Comparison of ENCODE assay signal across 9 mouse cellular contexts in the genomic region with DNA sequence TGATC. TPM values are rescaled to one million over a fixed set of nuclear protein-coding genes. Genes with fewer than 3 reads are reported as not detected.
DNase-seq lines count a peak whose midpoint lies in the region; ATAC-seq and TF ChIP-seq lines count a peak whose summit lies in the region.
"Had no signal": no experiment of that assay in that cellular context is flagged by ENCODE, and none has a peak within 500 bp of the region (broad histone marks: within the 10 kb centered on the region; RNA-seq: fewer than 3 reads in every experiment).

TSS of gene Pagr1b (minus strand) at position 4 of the 5 bp plus-strand sequence.

- peak within 1 kb of the TSS; percentile 63 for H3K9ac ChIP-seq in heart, postnatal 0 days (replicated peaks; ENCODE audit: low read depth, low read length)
- H3K9ac ChIP-seq in hindbrain, embryonic 13.5 days: peak within 1 kb of the TSS; percentile 92
- H3K9ac ChIP-seq in midbrain, embryonic 13.5 days (replicated peaks): peak within 1 kb of the TSS; percentile 93

- no peak for TF ChIP-seq POLR2A in bone marrow, adult 2 months (IDR thresholded peaks at IDR 0.05; ENCODE audit: borderline replicate concordance, control insufficient read depth, low read depth, low read length)

- TF ChIP-seq CTCF in heart, postnatal 0 days (IDR thresholded peaks at IDR 0.05; ENCODE audit: low read depth): no peak
- TF ChIP-seq CTCF in bone marrow, adult 2 months (IDR thresholded peaks at IDR 0.05; ENCODE audit: control insufficient read depth, insufficient read depth, low read length): no peak

- DNase-seq in heart, postnatal 0 days (ENCODE audit: low spot score): no peak
- DNase-seq in heart, adult 18-20 months: no peak
- no peak for DNase-seq in urinary bladder, postnatal 14 days (ENCODE audit: low spot score)
- DNase-seq in layer of hippocampus, postnatal 10 days (ENCODE audit: low spot score in 2 of 2): no peak
- DNase-seq in ovary, postnatal 14 days (ENCODE audit: low spot score): no peak

- H3K9me3 ChIP-seq in heart, postnatal 0 days (replicated peaks; ENCODE audit: control insufficient read depth, low read length): no peaks in the 10 kb centered on the region
- no peaks in the 10 kb centered on the region for H3K9me3 ChIP-seq in hindbrain, embryonic 13.5 days
- no peaks in the 10 kb centered on the region for H3K9me3 ChIP-seq in midbrain, embryonic 13.5 days

- H3K4me3 ChIP-seq in heart, postnatal 0 days (ENCODE audit: low read depth, low read length): peak within 1 kb of the TSS; percentile 53
- H3K4me3 ChIP-seq in bone marrow, adult 2 months (replicated peaks; ENCODE audit: control insufficient read depth, low read depth, low read length): peak within 1 kb of the TSS; percentile 87
- H3K4me3 ChIP-seq in hindbrain, embryonic 13.5 days: peak within 1 kb of the TSS; percentile 65
- peak within 1 kb of the TSS; percentile 80 for H3K4me3 ChIP-seq in midbrain, embryonic 13.5 days (replicated peaks)

- H3K27me3 ChIP-seq in heart, postnatal 0 days (ENCODE audit: control insufficient read depth, insufficient read depth, low read length): no peaks in the 10 kb centered on the region
- H3K27me3 ChIP-seq in hindbrain, embryonic 13.5 days: no peaks in the 10 kb centered on the region
- no peaks in the 10 kb centered on the region for H3K27me3 ChIP-seq in midbrain, embryonic 13.5 days
- H3K27me3 ChIP-seq: Patski had no signal

- no peak for ATAC-seq in heart, postnatal 0 days (ENCODE audit: insufficient read depth, low read depth)
- no peak for ATAC-seq in hindbrain, embryonic 13.5 days (ENCODE audit: low FRiP score)
- ATAC-seq in midbrain, embryonic 13.5 days: no peak

- TF ChIP-seq EP300 in heart, postnatal 0 days (IDR thresholded peaks at IDR 0.05; ENCODE audit: low read depth): no peak

- 0 out of 2 replicates have a peak, but pooled peaks cover 10% of the 10 kb centered on the region for H3K36me3 ChIP-seq in heart, postnatal 0 days (replicated peaks; ENCODE audit: control insufficient read depth, insufficient read depth, low read length)
- peaks cover 38% of the 10 kb centered on the region for H3K36me3 ChIP-seq in hindbrain, embryonic 13.5 days
- H3K36me3 ChIP-seq in midbrain, embryonic 13.5 days: peaks cover 36% of the 10 kb centered on the region

- peak within 1 kb of the TSS; percentile 88 for H3K27ac ChIP-seq in heart, postnatal 0 days (ENCODE audit: low read depth)
- H3K27ac ChIP-seq in bone marrow, adult 2 months (ENCODE audit: control insufficient read depth, insufficient read depth, low read depth, low read length, poor library complexity): peak within 1 kb of the TSS; percentile 96
- H3K27ac ChIP-seq in hindbrain, embryonic 13.5 days: peak within 1 kb of the TSS; percentile 98
- H3K27ac ChIP-seq in midbrain, embryonic 13.5 days: peak within 1 kb of the TSS; percentile 98

- H3K4me2 ChIP-seq in heart, postnatal 0 days (ENCODE audit: low read depth, low read length): peak within 1 kb of the TSS; percentile 89
- H3K4me2 ChIP-seq in hindbrain, embryonic 13.5 days: peak within 1 kb of the TSS; percentile 93
- peak within 1 kb of the TSS; percentile 89 for H3K4me2 ChIP-seq in midbrain, embryonic 13.5 days (replicated peaks)

- H3K4me1 ChIP-seq in heart, postnatal 0 days (ENCODE audit: control insufficient read depth, insufficient read depth): peaks cover 23% of the 10 kb centered on the region
- H3K4me1 ChIP-seq in bone marrow, adult 2 months (ENCODE audit: control insufficient read depth, insufficient read depth, low read length): peaks cover 5% of the 10 kb centered on the region; the same call in 1 of the 2 replicates
- peaks cover 70% of the 10 kb centered on the region for H3K4me1 ChIP-seq in hindbrain, embryonic 13.5 days (replicated peaks)
- peaks cover 67% of the 10 kb centered on the region for H3K4me1 ChIP-seq in midbrain, embryonic 13.5 days (replicated peaks)

RNA-seq across cellular contexts. Expression of gene Pagr1b, which starts in this region (rescaled TPM):
- total RNA-seq in heart, postnatal 0 days (2014; rRNA removed; ENCODE audit: low replicate concordance): not detected in 2 replicates
- polyA plus RNA-seq in heart, postnatal 0 days (2015; fragmentation: Nextera tagmentation; extraction: Ambion mirVana): not detected in 2 replicates
- not detected for total RNA-seq in heart, adult 18-20 months (2021)
- polyA plus RNA-seq in bone marrow, adult 2 months (2011; ENCODE audit: insufficient read depth, insufficient read length, low replicate concordance, missing spikeins): not detected in 2 replicates
- polyA plus RNA-seq in hindbrain, embryonic 13.5 days (2015; fragmentation: Nextera tagmentation; extraction: Ambion mirVana): 0.45 and 1.1 TPM in 2 replicates
- 0.30 TPM in 1 of 2 replicates, not detected in the other for polyA plus RNA-seq in midbrain, embryonic 13.5 days (2015; fragmentation: Nextera tagmentation; extraction: Ambion mirVana)
- total RNA-seq in layer of hippocampus, postnatal 10 days (2021): under 1 TPM in 1 of 2 experiments, not detected in 1; 0.62 TPM
